Mouse (Mus musculus) brain, adult 2 months (tissue): ENCODE measurements around the gene Tmeff1.

Source experiments
- DNase-seq: peaks from one replicate; pipeline ENCODE4 v3.0.0; 2011; ENCODE audit warnings: low read depth, low spot score

Tmeff1 gene

GRCm38 (mm10) chr4:48584421-48585240 is at the start of gene Tmeff1:
Tmeff1 (plus strand) TSS chr4:48585174.
- DNase-seq: no peak

- no peak for DNase-seq
Measured at GRCm38 (mm10) chr4:48536275-48536674, 48.7 kb upstream of the Tmeff1 start.

DNA sequence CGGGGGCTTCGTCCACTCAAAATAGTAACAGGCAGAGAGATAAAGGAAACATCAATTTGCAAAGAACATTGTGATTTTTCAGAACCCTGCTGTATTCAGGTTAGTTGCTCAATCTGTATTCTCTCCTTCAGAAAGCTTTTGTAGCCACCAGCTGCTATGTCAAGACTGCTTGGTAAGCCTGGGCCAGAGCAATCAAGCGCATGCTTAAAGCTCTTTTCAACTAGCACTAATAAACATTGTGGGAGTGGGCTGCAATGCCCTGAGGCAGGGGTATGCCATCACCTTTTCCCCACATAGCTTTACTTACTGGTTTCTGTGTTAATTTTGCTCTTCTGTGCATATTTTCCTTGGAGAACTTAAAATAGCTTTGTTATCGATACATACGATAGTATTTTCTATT is 48.0 kb upstream of the Tmeff1 start:
- no peak for DNase-seq

GRCm38 (mm10) chr4:48538581-48538980 is 46.4 kb upstream of the Tmeff1 start:
- DNase-seq: no peak

GRCm38 (mm10) chr4:48539841-48540575 is 45.0 kb upstream of the Tmeff1 start, which contains the start of gene Msantd3:
Msantd3 (plus strand) TSS chr4:48539935.
- peak; percentile 57 for DNase-seq

DNA sequence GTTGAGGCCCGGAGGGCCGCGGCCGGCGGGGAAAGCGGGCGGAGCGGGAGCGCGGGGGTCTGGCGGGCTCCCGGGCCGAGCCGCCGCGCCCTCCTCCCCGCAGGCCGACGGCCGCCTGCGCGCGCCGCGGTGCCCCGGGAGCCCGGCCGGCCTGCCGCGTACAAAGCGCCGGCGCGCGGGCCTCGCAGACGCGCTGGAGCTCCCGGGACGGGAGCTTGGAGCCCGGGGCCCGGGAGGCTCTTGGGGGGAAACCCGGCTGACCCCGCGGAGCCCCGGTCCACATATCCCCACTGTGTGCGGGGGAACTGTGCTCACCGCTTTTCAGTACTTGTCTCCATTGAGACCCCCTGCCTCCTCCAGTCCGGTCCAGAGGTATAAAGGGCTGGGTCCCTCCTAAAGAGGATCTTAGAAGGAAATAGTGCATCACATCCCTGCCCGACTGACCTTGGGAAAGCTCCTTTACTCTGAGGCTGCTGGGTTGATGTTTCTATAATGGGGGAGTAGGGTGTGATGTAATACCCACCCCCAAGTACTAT is 44.3 kb upstream of the Tmeff1 start:
- peak; percentile 62 for DNase-seq

DNA sequence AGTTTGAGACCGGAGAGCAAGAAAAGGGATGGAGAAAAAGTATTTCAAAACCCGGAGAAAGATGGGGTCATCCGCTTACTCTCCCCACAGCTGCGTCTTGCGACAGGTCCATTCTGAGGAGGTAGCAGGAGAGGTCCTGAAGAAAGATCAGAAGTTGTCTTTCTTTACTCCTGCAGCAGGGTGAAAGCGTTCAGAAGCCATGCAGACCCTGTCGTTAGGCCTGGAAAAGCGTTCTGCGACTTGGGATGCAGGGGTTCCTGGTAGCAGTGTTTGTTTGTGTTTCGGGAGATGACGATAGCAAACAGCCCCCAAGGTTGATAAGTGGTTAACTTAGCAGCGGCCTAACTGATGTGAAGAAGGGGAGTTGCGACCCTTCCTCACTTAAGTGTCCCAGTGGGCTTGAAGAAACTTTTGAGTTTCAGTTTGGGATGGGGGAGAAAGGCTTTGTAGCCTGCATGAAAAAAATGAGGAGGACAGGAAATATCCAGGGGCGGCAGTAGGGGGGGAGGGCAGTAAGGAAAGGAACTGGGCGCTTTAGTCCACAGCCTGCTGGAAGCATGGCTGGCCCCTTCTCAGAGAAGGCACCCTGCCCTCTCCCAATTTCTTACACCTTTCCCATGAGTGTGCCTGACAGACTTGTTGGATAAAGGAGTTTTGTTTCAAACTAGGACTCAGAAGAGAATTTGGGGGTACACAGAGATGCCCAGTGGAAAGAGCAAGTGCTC is 43.3 kb upstream of the Tmeff1 start:
- no peak for DNase-seq

DNA sequence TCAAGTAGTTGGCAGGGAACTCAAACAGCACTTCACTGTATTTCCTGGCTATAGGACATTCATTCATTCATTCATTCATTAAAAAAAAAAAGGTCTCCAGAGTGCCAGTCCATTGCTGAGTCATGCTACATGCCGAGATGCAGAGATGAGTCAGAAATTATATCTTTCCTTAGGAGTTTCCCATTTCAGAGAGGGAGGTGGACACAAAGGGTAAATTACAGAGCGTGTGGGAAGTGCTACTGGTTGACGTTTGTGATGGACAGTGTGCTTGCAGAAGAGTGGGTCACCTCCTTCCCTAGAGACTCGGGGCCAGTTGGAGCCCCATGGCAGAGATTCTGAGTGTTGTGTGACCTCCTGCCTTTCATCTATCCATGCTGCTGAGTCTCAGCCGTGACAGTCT is 42.6 kb upstream of the Tmeff1 start:
- peak; percentile 68 for DNase-seq

DNA sequence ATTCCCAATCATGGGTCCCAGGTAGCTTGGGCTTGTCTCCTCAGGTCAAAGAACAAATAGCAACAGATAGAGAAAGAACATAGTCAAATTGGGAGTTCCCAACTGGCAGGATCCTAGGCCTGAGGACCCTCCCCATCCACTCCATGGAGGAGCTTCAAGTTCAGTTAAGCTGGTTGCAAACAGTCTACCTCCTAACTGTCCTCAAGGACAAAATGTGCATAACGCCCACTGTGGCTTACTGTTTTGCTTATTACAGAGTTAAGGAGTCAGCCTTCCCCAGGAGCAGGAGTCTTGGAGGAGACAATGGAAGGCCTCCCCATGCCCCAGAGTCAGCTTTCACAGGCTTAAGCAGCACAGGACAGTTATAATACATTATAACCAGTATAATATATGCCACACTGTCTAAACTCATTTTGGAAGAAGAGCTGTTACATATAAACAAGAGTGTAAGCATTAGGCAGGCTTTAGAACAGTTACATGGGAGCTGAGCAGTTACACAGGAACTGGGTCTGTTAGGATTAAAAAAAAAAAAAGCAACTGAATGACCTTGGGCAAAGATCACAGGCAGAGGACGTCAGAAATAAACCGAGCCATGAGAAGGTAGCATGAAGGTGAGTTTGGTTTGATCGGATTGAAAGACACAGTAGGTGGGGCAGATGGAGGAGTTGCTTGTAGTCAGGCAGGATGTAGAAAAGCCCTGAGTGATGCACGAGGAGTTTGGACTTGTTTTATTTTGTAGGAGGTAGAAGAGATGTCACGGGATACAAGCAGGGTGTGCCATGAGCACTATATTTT is 41.7 kb upstream of the Tmeff1 start:
- no peak for DNase-seq

- no peak for DNase-seq
Measured at GRCm38 (mm10) chr4:48544141-48544540, 40.8 kb upstream of the Tmeff1 start.

DNA sequence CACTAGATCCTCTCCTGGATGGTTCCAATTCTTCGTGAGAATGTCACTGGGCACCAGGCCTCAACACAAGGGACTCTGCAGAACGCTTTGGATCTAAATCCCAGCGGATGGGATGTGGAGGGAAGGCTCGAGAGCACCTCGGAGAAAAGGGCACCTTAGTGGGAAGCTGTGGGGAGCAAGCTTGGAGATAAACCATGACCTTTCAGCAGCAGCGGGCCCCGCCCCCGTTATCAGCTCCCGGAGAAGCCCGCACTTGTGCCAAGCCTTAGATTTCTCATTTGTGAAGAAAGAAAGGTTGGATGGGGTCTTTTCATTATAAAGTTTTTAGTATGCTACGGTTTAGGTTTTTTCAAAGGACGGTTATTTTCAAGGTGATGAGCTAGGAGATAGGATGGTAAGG is 39.0 kb upstream of the Tmeff1 start:
- no peak for DNase-seq

- DNase-seq: no peak
Measured at GRCm38 (mm10) chr4:48546568-48547496, 38.1 kb upstream of the Tmeff1 start.

DNA sequence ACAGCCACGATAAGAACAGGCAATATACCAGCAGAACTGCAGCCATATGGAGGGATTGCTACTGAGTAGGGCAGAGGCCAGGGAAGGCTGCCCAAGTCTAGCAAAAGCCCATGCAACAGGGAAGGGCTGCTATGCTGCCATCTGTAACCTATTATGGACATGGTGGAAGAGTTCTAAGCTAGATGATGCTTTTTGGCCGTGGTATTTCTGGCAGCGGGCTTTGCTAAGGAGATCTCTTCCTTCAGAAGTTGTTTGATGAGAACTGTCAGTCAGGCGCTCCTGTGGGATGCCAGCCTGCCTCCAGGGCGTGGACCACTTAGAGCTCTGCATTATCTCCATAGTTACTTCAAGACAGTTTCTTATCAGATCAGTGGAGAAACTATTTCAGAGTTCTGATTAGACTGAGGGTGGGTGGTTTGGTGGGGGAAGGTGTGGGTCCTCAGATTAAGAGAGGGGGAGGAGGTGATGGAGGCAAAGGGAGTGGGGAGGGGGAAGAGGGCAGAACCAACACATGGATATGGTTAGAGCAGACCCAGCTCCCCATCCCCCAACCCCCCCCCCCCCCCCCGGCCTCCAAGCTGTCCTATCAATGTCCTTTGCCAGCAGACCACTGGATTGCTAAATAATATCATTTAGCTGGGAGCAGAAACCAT is 36.5 kb upstream of the Tmeff1 start:
- peak; percentile 60 for DNase-seq

GRCm38 (mm10) chr4:48549661-48550060 is 35.3 kb upstream of the Tmeff1 start:
- DNase-seq: no peak

DNA sequence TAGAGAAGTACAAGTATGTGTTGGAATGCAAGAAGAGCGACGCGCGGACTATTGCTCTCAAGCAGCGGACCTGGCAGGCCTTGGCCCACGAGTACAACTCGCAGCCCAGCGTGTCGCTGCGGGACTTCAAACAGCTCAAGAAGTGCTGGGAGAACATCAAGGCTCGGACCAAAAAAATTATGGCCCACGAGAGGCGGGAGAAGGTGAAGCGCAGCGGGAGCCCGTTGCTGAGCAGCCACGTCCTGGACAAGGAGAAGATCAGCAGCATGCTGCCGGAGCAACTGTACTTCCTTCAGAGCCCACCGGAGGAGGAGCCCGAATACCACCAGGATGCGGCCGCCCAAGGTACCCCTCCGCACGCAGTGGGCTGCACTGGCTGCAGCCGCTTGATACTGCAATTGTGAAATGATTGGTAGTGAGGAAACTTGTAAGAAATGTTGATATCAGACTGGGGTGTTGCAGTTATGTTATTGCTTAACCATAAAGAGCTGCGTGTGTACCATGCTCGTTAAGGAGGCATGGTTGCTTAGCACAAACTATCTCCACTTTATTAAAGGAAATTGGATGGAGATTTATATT is 32.4 kb upstream of the Tmeff1 start:
- no peak for DNase-seq

GRCm38 (mm10) chr4:48554132-48554531 is 30.8 kb upstream of the Tmeff1 start:
- no peak for DNase-seq

DNA sequence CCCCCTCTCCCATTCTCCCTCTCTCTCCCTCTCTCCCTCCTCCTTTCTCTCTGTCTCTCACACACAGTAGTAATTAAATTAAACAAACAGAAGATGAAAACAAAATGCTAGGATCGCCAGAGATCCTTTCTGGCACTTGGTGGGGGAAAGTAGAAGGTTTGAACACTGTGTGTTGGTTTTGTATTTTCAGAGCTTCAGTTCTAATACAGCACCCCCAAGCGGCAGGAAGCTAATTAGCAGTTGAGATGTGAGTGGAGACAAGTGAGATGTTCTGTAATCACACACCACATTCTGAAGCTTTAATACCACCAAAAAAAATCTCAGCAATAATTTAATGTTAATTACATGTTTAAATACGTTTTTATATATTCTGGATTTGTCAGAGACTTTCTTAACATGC is 29.2 kb upstream of the Tmeff1 start:
- DNase-seq: peak; percentile 72

DNA sequence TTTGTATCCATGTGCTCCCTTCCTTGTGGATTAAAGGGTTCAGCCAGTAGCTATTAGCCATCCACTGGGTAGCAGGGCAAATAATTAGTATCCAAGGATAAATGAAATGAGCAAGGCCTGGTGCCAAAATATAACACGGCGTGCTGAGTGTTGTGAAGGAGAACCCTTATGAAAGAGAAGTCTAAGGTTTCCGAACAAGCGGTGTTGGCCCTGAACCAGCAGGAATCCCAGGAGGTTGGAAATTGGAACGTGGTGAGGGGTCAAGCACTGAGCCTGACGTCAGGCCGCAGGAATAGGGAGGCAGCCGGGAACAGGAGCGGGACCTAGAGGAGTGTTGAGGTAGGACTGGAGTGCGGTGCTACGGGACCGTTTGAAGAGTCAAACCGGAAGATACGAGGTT is 25.3 kb upstream of the Tmeff1 start:
- DNase-seq: no peak

DNA sequence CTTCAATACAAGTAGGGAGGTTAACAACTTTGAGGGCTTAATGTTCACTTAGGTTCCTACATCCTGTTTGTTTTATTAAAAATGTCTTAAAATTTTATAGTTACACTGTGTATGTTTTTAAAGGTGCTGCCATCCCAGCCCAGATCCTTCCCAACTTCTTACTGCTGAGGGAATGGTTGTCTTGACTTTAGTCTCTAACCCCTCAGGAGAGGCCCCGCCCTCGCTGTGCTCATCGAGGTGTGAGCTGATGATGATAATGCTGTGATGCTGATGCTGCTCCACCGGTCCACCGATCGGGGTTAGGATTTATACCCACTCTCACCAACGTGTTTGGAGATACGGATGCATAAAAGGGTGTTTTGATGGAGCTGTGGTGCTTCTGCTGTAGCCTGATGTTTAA is 23.1 kb upstream of the Tmeff1 start:
- DNase-seq: no peak
